Mouse (Mus musculus): ENCODE measurements around the gene Timm9. TPM values are rescaled to one million over a fixed set of nuclear protein-coding genes. Genes with fewer than 3 reads are reported as not detected.

The Timm9 gene
- 69.1 and 71.4 TPM in 2 replicates for polyA plus RNA-seq (2015; fragmentation: Nextera tagmentation; extraction: Ambion mirVana)

DNA sequence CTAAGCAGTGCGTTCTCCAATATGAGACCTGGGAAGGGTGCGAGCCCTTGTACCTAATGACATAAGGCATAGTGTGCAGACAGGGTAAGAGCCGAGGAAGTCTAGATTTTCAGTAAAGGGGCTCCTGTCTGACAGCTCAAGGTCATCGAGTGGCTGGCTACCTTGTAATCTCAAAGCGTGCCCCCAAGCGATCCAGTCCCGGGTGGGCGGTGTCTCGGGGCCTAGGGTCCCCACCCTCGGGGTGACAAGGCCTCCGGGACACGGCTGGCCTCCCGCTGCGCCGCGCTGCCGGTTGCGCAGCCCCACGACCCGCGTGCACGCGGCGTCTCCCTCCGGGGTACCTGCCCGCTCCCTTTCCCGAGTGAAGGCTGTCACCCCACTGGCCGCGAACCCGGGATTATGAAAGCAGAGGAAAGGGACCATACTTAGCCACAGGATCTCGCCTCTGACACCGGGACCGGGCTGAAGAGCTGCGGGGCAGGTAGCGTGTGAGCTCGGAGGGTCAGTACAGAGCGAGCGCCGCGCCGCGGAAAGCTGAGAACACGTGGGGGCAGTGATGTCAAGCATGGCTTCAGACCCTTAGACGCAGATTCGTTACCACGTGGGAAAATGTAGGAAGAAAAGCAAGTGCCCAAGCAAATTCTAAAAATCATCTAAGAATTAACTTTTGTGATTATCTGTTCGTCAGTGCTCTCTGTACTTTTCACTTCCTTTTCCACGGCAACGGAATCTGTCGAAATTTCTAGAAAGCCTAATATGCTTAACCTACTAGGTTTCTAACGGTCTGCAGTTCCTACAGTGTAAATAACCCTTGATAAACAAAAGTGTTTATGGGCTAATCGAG, at the start of gene Timm9, which contains the start of gene 2700049A03Rik:
Gene Timm9, minus strand, starts transcription at position 555 of the 844 bp plus-strand sequence.
Gene 2700049A03Rik, plus strand, starts transcription at position 719 of the 844 bp plus-strand sequence.
- H3K4me2 ChIP-seq (replicated peaks): peak within 1 kb of the TSS; percentile 79
- H3K36me3 ChIP-seq: peaks cover 25% of the 10 kb centered on the region
- H3K4me3 ChIP-seq (replicated peaks): peak within 1 kb of the TSS; percentile 92
- peak; percentile 87 for ATAC-seq (ENCODE audit: insufficient number of reproducible peaks, low FRiP score, low TSS enrichment, low read depth)
- peaks cover 17% of the 10 kb centered on the region for H3K4me1 ChIP-seq
- no peaks in the 10 kb centered on the region for H3K27me3 ChIP-seq
- H3K9me3 ChIP-seq (replicated peaks): no peaks in the 10 kb centered on the region
- H3K9ac ChIP-seq: peak within 1 kb of the TSS; percentile 93
- peak within 1 kb of the TSS; percentile 86 for H3K27ac ChIP-seq (replicated peaks)
- under 1% methylated on average over 52 of the region's 52 CpGs for WGBS

DNA sequence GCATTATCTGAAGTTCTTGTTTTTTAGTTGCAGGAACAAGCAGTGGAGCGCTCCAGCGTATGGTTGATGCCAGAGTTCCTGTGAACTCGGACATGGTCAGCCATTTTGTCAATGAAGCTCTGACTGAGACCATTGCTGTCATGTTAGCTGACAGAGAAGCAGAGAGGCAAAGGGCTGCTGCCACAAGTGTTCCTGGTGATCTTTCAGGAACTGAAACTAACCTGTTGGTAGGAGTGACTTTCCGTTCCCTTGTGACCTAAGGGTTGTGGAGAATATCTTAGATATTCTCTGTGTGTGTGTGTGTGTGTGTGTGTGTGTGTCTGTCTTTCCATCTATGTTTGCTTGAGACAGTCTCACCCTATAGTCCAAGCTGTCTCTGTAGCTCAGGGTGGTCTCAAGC, 47.9 kb upstream of the Timm9 start:
- H3K27ac ChIP-seq (replicated peaks): no peak overlapping the region
- peaks cover 46% of the 10 kb centered on the region for H3K36me3 ChIP-seq
- H3K9me3 ChIP-seq (replicated peaks): no peaks in the 10 kb centered on the region
- no peaks in the 10 kb centered on the region for H3K27me3 ChIP-seq
- H3K4me2 ChIP-seq (replicated peaks): no peak overlapping the region
- ATAC-seq (ENCODE audit: insufficient number of reproducible peaks, low FRiP score, low TSS enrichment, low read depth): no peak
- no peak overlapping the region for H3K4me3 ChIP-seq (replicated peaks)
- H3K9ac ChIP-seq: no peak overlapping the region
- 97% methylated on average over 4 of the region's 4 CpGs for WGBS
- no peaks in the 10 kb centered on the region for H3K4me1 ChIP-seq

DNA sequence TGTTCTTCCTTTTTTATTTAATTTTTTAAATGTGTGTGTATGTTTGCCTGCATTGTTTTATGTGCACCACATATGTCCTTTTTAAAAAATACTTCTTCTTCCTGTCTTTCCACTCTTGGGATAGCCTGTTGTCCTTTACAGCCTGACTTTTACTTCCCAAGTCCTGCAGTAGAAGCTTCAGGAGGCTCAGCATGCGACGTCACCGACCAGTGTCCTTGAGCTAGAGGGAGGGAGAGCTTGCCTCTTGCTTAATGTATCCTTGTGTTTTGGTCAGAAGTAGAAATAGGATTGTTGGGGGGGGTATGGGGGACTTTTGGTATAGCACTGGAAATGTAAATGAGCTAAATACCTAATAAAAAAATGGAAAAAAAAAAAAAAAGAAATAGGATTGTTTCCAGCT, 47.3 kb upstream of the Timm9 start:
- WGBS: 97% methylated on average over 3 of the region's 3 CpGs
- Histone ChIP-seq H3K9ac (no peak overlapping the region), H3K27ac (replicated peaks) (no peak overlapping the region), H3K4me3 (replicated peaks) (no peak overlapping the region), H3K4me2 (replicated peaks) (no peak overlapping the region), H3K4me1 (no peaks in the 10 kb centered on the region), H3K9me3 (replicated peaks) (no peaks in the 10 kb centered on the region), H3K27me3 (no peaks in the 10 kb centered on the region), H3K36me3 (peaks cover 48% of the 10 kb centered on the region)
- ATAC-seq (ENCODE audit: insufficient number of reproducible peaks, low FRiP score, low TSS enrichment, low read depth): no peak

GRCm38 (mm10) chr12:71169911-71170310, 33.4 kb upstream of the Timm9 start:
- H3K4me1 ChIP-seq: no peaks in the 10 kb centered on the region
- peaks cover 51% of the 10 kb centered on the region for H3K36me3 ChIP-seq
- WGBS: 91% methylated on average over 1 of the region's 1 CpGs
- no peak overlapping the region for H3K4me3 ChIP-seq (replicated peaks)
- no peaks in the 10 kb centered on the region for H3K9me3 ChIP-seq (replicated peaks)
- H3K4me2 ChIP-seq (replicated peaks): no peak overlapping the region
- H3K27me3 ChIP-seq: no peaks in the 10 kb centered on the region
- ATAC-seq (ENCODE audit: insufficient number of reproducible peaks, low FRiP score, low TSS enrichment, low read depth): no peak
- H3K9ac ChIP-seq: no peak overlapping the region
- no peak overlapping the region for H3K27ac ChIP-seq (replicated peaks)

DNA sequence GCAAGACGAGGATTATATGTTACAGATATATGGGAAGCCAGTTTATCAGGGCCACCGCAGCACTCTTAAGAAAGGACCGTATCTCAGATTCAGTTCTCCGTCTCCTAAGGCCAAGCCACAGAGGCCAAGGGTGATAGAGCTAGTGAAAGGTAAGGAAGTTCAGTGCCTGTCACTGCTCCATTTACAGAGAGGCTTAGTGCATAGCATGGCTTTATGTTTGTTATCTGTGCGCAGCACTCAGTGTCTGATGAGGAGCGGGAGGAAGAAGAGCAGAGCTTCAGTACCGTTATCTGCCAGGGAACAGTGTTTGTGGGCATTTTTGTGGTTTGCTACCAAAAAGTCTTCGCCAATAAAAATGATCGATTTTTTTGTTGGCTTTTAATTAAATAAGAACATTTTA, 27.9 kb upstream of the Timm9 start:
- Histone ChIP-seq H3K36me3 (peaks cover 57% of the 10 kb centered on the region), H3K4me2 (replicated peaks) (no peak overlapping the region), H3K27ac (replicated peaks) (no peak overlapping the region), H3K9ac (no peak overlapping the region), H3K27me3 (no peaks in the 10 kb centered on the region), H3K4me3 (replicated peaks) (no peak overlapping the region), H3K4me1 (no peaks in the 10 kb centered on the region), H3K9me3 (replicated peaks) (no peaks in the 10 kb centered on the region)
- WGBS: 94% methylated on average over 9 of the region's 9 CpGs
- no peak for ATAC-seq (ENCODE audit: insufficient number of reproducible peaks, low FRiP score, low TSS enrichment, low read depth)

- H3K36me3 ChIP-seq: peaks cover 68% of the 10 kb centered on the region
These were observed 21.5 kb upstream of the Timm9 start for GRCm38 (mm10) chr12:71157974-71158373.

DNA sequence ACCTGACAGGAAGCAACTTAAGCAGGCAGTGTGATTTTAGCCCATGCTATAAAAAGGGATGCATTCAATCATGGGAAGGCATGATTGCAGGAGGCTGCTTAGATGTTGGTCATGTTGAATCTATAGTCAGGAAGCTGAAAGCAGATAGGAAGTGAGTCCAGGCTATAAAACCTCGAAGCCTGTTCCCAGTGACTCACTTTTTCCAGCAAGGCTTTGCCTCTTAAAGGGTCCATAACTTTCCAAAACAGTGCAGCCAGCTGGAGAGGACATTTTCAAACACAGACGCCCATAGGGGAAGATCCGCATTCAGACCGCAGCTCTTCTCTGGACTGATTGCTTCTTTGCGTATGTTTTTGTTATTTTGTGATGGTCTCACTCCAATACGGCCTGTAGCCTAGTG, 18.5 kb upstream of the Timm9 start:
- ATAC-seq (ENCODE audit: insufficient number of reproducible peaks, low FRiP score, low TSS enrichment, low read depth): no peak
- no peaks in the 10 kb centered on the region for H3K27me3 ChIP-seq
- peaks cover 67% of the 10 kb centered on the region for H3K36me3 ChIP-seq
- no peaks in the 10 kb centered on the region for H3K4me1 ChIP-seq
- H3K9ac ChIP-seq: no peak overlapping the region
- H3K9me3 ChIP-seq (replicated peaks): no peaks in the 10 kb centered on the region
- no peak overlapping the region for H3K4me3 ChIP-seq (replicated peaks)
- no peak overlapping the region for H3K4me2 ChIP-seq (replicated peaks)
- H3K27ac ChIP-seq (replicated peaks): no peak overlapping the region
- WGBS: 94% methylated on average over 6 of the region's 6 CpGs

More at GRCm38 (mm10) chr12:71157974-71158373, 21.5 kb upstream of the Timm9 start:
- no peaks in the 10 kb centered on the region for H3K27me3 ChIP-seq
- 87% methylated on average over 6 of the region's 6 CpGs for WGBS
- no peak overlapping the region for H3K4me2 ChIP-seq (replicated peaks)
- H3K4me1 ChIP-seq: no peaks in the 10 kb centered on the region
- no peak overlapping the region for H3K27ac ChIP-seq (replicated peaks)
- H3K4me3 ChIP-seq (replicated peaks): no peak overlapping the region
- no peak for ATAC-seq (ENCODE audit: insufficient number of reproducible peaks, low FRiP score, low TSS enrichment, low read depth)
- H3K9me3 ChIP-seq (replicated peaks): no peaks in the 10 kb centered on the region
- no peak overlapping the region for H3K9ac ChIP-seq

- WGBS: 95% methylated on average over 8 of the region's 8 CpGs
- H3K4me2 ChIP-seq (replicated peaks): no peak overlapping the region
- no peaks in the 10 kb centered on the region for H3K27me3 ChIP-seq
- no peak overlapping the region for H3K9ac ChIP-seq
- peaks cover 51% of the 10 kb centered on the region for H3K36me3 ChIP-seq
- H3K27ac ChIP-seq (replicated peaks): no peak overlapping the region
- no peak for ATAC-seq (ENCODE audit: insufficient number of reproducible peaks, low FRiP score, low TSS enrichment, low read depth)
- no peaks in the 10 kb centered on the region for H3K9me3 ChIP-seq (replicated peaks)
- H3K4me1 ChIP-seq: no peaks in the 10 kb centered on the region
- H3K4me3 ChIP-seq (replicated peaks): no peak overlapping the region
These were observed 13.7 kb upstream of the Timm9 start for GRCm38 (mm10) chr12:71150167-71150566.

GRCm38 (mm10) chr12:71149456-71149855, 13.0 kb upstream of the Timm9 start:
- Histone ChIP-seq H3K36me3 (peaks cover 50% of the 10 kb centered on the region), H3K4me1 (no peaks in the 10 kb centered on the region), H3K27me3 (no peaks in the 10 kb centered on the region), H3K4me2 (replicated peaks) (no peak overlapping the region), H3K4me3 (replicated peaks) (no peak overlapping the region), H3K9ac (no peak overlapping the region), H3K9me3 (replicated peaks) (no peaks in the 10 kb centered on the region), H3K27ac (replicated peaks) (no peak overlapping the region)
- no peak for ATAC-seq (ENCODE audit: insufficient number of reproducible peaks, low FRiP score, low TSS enrichment, low read depth)
- WGBS: 84% methylated on average over 6 of the region's 6 CpGs

DNA sequence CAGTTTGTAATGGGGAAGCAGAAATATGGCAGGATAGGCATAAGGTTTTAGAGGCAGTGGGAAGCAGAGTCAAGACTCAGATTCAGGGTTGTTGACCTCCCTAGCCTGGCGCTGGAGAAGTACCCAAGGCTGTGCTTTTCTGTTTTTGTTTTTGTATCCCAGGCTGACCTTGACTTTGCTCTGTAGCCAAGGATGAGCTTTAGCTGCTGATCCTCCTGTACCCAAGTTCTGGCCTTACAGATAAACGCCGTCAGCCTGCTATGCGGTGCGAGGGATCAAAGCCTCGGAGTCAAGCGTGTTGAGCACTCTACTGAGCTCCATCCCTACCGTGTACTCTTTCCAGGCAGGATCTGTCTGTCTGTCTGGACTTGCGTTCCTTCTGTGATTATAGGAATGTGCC, 12.3 kb upstream of the Timm9 start:
- no peak overlapping the region for H3K4me2 ChIP-seq (replicated peaks)
- no peak overlapping the region for H3K27ac ChIP-seq (replicated peaks)
- 95% methylated on average over 9 of the region's 9 CpGs for WGBS
- H3K9ac ChIP-seq: no peak overlapping the region
- H3K36me3 ChIP-seq: peaks cover 49% of the 10 kb centered on the region
- no peaks in the 10 kb centered on the region for H3K27me3 ChIP-seq
- no peaks in the 10 kb centered on the region for H3K4me1 ChIP-seq
- H3K9me3 ChIP-seq (replicated peaks): no peaks in the 10 kb centered on the region
- H3K4me3 ChIP-seq (replicated peaks): no peak overlapping the region
- no peak for ATAC-seq (ENCODE audit: insufficient number of reproducible peaks, low FRiP score, low TSS enrichment, low read depth)

- no peaks in the 10 kb centered on the region for H3K4me1 ChIP-seq
- no peaks in the 10 kb centered on the region for H3K27me3 ChIP-seq
- no peaks in the 10 kb centered on the region for H3K9me3 ChIP-seq (replicated peaks)
- peaks cover 53% of the 10 kb centered on the region for H3K36me3 ChIP-seq
- no peak overlapping the region for H3K4me2 ChIP-seq (replicated peaks)
- ATAC-seq (ENCODE audit: insufficient number of reproducible peaks, low FRiP score, low TSS enrichment, low read depth): no peak
- H3K4me3 ChIP-seq (replicated peaks): no peak overlapping the region
- H3K27ac ChIP-seq (replicated peaks): no peak overlapping the region
- WGBS: 80% methylated on average over 3 of the region's 3 CpGs
- H3K9ac ChIP-seq: no peak overlapping the region
These were observed 11.2 kb upstream of the Timm9 start for GRCm38 (mm10) chr12:71147641-71148040.

GRCm38 (mm10) chr12:71141189-71141588, 4.7 kb upstream of the Timm9 start:
- no peak overlapping the region for H3K4me2 ChIP-seq (replicated peaks)
- H3K9ac ChIP-seq: no peak overlapping the region
- no peaks in the 10 kb centered on the region for H3K9me3 ChIP-seq (replicated peaks)
- H3K4me3 ChIP-seq (replicated peaks): no peak overlapping the region
- peaks cover 13% of the 10 kb centered on the region for H3K4me1 ChIP-seq
- ATAC-seq (ENCODE audit: insufficient number of reproducible peaks, low FRiP score, low TSS enrichment, low read depth): no peak
- no peaks in the 10 kb centered on the region for H3K27me3 ChIP-seq
- no peak overlapping the region for H3K27ac ChIP-seq (replicated peaks)
- peaks cover 42% of the 10 kb centered on the region for H3K36me3 ChIP-seq

Data from embryonic facial prominence, embryonic 15.5 days (tissue).